Mouse (Mus musculus) lung, postnatal 0 days (tissue): ENCODE data around the gene Dnajb12. TPM values are rescaled to one million over a fixed set of nuclear protein-coding genes. Genes with fewer than 3 reads are reported as not detected.

Experiments used
- ATAC-seq: fragments of 200-750 bp; cut with Nextera tagmentation; 2 replicates; pipeline ENCODE4 v1.8.0; 2017; ENCODE audit warnings: moderate library complexity
- DNase-seq: peaks from one replicate; pipeline ENCODE4 v3.0.0-alpha.2; 2016; ENCODE audit warnings: low spot score
- H3K27ac ChIP-seq: fragments of 300-500 bp; sonication (generic); 2 replicates; pipeline ENCODE4 v1.5.1; 2014; ENCODE audit warnings: antibody characterized with exemption, mild to moderate bottlenecking, low read length, mixed read lengths
- H3K27me3 ChIP-seq: fragments of 300-500 bp; sonication (generic); replicated peaks from 2 replicates; pipeline ENCODE4 v1.6.1; 2014; ENCODE audit warnings: low read length, mixed read lengths; ENCODE audit not compliant: insufficient read depth
- H3K36me3 ChIP-seq: fragments of 300-500 bp; sonication (generic); 2 replicates; pipeline ENCODE4 v1.6.1; 2014; ENCODE audit warnings: low read length, mixed read lengths; ENCODE audit not compliant: insufficient read depth
- H3K4me1 ChIP-seq: fragments of 300-500 bp; sonication (generic); 2 replicates; pipeline ENCODE4 v1.6.1; 2014; ENCODE audit warnings: antibody characterized with exemption, low read depth, low read length, mixed read lengths; ENCODE audit not compliant: insufficient read depth
- H3K4me2 ChIP-seq: fragments of 300-500 bp; sonication (generic); replicated peaks from 2 replicates; pipeline ENCODE4 v1.6.1; 2014; ENCODE audit warnings: low read depth, mild to moderate bottlenecking, low read length, moderate library complexity, mixed read lengths
- H3K4me3 ChIP-seq: fragments of 300-500 bp; sonication (generic); 2 replicates; pipeline ENCODE4 v1.5.1; 2014; ENCODE audit warnings: low read depth, low read length
- H3K9ac ChIP-seq: fragments of 300-500 bp; sonication (generic); replicated peaks from 2 replicates; pipeline ENCODE4 v1.6.1; 2014; ENCODE audit warnings: low read depth, mild to moderate bottlenecking
- H3K9me3 ChIP-seq: fragments of 300-500 bp; sonication (generic); 2 replicates; pipeline ENCODE4 v1.6.1; 2016; ENCODE audit warnings: low read length, mixed read lengths
- CTCF ChIP-seq: IDR thresholded peaks from 2 replicates; pipeline ENCODE4 v1.5.1; 2016; ENCODE audit warnings: antibody characterized with exemption, mild to moderate bottlenecking
- EP300 ChIP-seq: IDR thresholded peaks from 2 replicates; pipeline ENCODE4 v1.6.1; 2016; ENCODE audit warnings: antibody characterized with exemption, mild to moderate bottlenecking, control low read depth
- WGBS: fragments of 180-500 bp; shearing (Covaris S2); extraction: QIAGEN DNeasy Blood & Tissue Kit; methylation state at CpG from one replicate; pipeline ENCODE4 v1.1.7; 2014; 5-methylcytosine and 5-hydroxymethylcytosine counted together
- polyA plus RNA-seq: library from polyadenylated mRNA; unstranded; fragments of >200 nt; fragmentation: Nextera tagmentation; extraction: Ambion mirVana; gene quantifications from 2 replicates; pipeline ENCODE4 v1.2.1, GENCODE M21; 2015

Dnajb12 gene
- polyA plus RNA-seq, 1 experiment from 2014 or later: 24.4 TPM

DNA sequence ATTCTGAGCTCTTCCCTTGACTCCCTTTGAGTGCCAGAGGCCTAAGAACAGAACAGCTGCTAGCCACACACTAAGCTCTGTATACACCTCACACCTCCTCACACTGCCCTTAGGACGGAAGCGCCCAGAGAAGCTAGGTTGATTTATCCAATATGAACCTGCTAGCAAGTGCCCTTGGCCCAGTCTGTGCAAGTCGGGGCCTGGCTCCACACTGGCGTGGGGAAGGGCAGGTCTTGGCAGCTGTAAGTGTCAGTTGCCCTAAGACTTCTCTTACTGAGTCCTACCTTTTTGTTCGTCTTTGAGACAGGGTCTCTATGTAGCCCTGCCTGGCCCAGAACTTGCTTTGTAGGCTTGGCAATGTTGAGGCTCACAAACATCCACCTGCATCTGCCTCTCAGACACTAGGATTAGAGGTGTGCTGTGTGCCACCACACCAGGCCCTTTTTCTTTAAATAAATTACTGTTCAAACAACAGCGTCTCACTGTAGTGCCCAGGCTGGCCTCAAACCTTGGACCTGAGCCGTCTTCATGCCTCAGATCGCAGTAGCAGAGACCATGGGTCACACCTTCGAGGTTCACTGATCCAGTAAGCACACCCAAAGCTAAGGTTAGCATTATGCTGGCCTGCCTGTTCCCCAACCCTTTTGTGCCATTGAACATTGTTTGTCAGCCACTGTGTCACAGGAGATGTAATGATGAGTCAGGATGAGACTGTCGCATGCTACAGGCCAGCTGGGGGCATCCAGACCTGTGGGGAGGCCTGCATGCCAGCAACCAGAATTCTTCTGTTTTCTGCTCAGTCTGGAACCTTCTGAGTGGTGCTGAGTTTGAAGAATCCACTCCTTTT is 5.2 kb downstream of the Dnajb12 start:
- TF ChIP-seq CTCF (no peak), EP300 (no peak)
- H3K4me2 ChIP-seq: no peak overlapping the region
- H3K9me3 ChIP-seq: no peaks in the 10 kb centered on the region
- WGBS: 85% methylated on average over 10 of the region's 10 CpGs
- H3K36me3 ChIP-seq: no peaks in the 10 kb centered on the region
- no peak overlapping the region for H3K9ac ChIP-seq
- H3K27ac ChIP-seq: no peak overlapping the region
- ATAC-seq (no peak), DNase-seq (no peak)
- H3K4me1 ChIP-seq: peaks cover 6% of the 10 kb centered on the region; the same call in 1 of the 2 replicates
- no peak overlapping the region for H3K4me3 ChIP-seq
- H3K27me3 ChIP-seq: no peaks in the 10 kb centered on the region

DNA sequence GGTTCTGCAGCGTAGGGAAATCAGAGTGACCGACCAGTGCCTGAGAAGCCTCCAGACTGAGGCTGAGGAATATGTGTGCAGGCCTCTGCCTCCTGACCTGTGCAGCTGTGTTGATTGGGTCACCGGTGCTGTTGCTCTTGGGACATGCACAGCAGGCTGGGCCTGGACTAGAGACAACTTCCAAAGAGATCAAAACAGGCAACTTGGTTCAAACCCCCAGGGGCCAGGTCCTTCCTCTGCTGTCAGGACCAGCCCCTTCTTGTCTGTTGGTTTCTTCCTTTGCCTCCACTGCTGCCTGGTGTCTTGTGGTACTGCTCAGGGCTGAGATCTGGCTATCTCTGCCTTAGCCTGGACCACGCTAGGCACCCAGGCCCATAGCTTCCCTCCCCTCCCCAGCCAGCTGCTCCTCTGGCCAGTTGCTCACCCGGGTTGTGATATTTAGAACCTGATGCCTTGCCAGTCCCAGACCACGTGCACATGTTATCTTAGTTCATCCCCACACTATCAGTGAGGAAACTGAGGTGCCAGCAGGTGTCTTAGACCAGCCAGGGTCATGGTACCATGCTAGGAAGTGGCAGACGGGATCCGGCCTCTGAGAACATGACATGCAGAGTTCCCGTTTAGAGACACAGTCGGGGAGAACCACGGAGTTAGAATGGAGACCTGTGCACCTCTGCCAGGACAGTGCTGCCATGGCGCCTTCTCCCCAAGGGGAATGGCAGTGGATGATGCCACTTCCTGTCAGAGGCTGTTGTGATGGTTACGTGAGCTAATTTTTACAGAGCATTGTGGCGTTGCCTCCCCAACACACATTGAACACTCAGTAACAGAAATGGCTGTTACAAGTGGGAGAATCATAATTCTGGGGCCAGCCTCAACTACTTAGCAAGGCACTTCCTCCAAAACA is 6.1 kb downstream of the Dnajb12 start:
- Histone ChIP-seq H3K36me3 (no peaks in the 10 kb centered on the region), H3K4me2 (no peak overlapping the region), H3K4me3 (no peak overlapping the region), H3K9me3 (no peaks in the 10 kb centered on the region), H3K9ac (no peak overlapping the region), H3K4me1 (peaks cover 6% of the 10 kb centered on the region; the same call in 1 of the 2 replicates), H3K27ac (no peak overlapping the region), H3K27me3 (no peaks in the 10 kb centered on the region)
- 86% methylated on average over 14 of the region's 14 CpGs for WGBS
- TF ChIP-seq EP300 (no peak), CTCF (no peak)
- no peak for ATAC-seq
- DNase-seq: no peak

DNA sequence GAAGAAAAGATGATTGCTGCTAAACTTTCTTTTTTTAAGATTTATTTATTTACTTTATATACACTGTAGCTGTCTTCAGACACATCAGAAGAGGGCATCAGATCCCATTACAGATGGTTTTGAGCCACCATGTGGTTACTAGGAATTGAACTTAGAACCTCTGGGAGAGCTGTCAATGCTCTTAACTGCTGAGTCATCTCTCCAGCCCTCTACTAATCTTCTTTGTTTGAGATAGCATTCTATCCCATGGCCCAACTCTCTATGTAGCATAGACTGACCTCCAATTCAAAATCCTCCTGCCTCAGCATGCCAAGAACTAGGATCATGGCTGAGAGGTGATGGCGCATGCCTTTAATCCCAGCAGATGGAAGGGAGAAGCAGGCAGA is 6.7 kb downstream of the Dnajb12 start:
- TF ChIP-seq CTCF: no peak
- TF ChIP-seq EP300: no peak
- Histone ChIP-seq H3K36me3 (no peaks in the 10 kb centered on the region), H3K4me3 (no peak overlapping the region), H3K9me3 (no peaks in the 10 kb centered on the region), H3K27me3 (no peaks in the 10 kb centered on the region), H3K9ac (no peak overlapping the region), H3K4me1 (no peaks in the 10 kb centered on the region; the same call in 1 of the 2 replicates), H3K27ac (no peak overlapping the region), H3K4me2 (no peak overlapping the region)
- no peak for DNase-seq
- 100% methylated on average over 1 of the region's 1 CpGs for WGBS
- ATAC-seq: no peak

DNA sequence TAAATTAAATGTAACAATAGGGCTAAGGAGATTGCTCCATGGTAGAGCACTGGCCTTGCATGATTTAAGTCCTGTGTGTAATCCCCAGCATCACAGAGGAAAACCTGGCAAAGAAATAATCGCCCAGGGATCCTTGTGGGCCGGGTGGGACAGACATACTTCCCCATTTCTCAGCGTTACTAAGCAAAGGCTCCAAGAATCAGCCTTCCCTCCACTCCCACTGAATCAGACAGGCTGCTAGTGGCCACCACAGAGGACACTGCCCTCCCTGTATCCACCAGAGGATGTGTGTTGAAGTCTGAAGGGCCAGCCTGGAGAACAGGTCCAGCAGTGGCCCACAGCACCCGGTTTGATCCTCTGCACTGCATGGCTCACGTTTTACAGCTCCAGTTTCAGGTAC is 8.1 kb downstream of the Dnajb12 start:
- H3K4me3 ChIP-seq: no peak overlapping the region
- WGBS: 78% methylated on average over 5 of the region's 5 CpGs
- ATAC-seq (no peak), DNase-seq (no peak)
- H3K36me3 ChIP-seq: peaks cover 12% of the 10 kb centered on the region; the same call in 1 of the 2 replicates
- no peak overlapping the region for H3K4me2 ChIP-seq
- no peak overlapping the region for H3K27ac ChIP-seq
- no peaks in the 10 kb centered on the region for H3K4me1 ChIP-seq
- no peak for TF ChIP-seq EP300
- no peak for TF ChIP-seq CTCF
- no peak overlapping the region for H3K9ac ChIP-seq
- no peaks in the 10 kb centered on the region for H3K27me3 ChIP-seq
- H3K9me3 ChIP-seq: no peaks in the 10 kb centered on the region

DNA sequence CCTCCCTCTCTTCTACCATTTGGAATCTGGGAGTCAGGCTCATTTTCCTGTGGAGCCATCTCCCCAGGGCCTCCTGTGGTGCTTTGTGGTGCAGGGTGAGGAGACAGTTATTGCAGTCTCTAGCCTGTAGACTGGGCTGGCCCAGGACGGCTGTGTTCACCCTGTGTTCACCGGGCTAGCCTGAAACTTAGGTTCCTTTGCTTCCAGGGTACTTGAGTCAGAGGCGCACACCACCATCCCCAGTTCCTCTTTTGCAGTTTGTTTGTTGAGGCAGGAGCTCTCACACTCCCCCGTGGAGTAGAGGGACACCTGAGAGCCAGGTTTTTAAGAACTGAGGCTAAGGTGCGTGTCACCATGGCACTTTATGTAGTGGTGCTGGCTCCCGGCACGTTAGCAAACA is 10.0 kb downstream of the Dnajb12 start:
- Histone ChIP-seq H3K9me3 (no peaks in the 10 kb centered on the region), H3K27me3 (no peaks in the 10 kb centered on the region), H3K4me2 (no peak overlapping the region), H3K36me3 (peaks cover 16% of the 10 kb centered on the region), H3K27ac (peak overlapping the region; percentile 43; the same call in 1 of the 2 replicates), H3K9ac (no peak overlapping the region), H3K4me1 (no peaks in the 10 kb centered on the region), H3K4me3 (no peak overlapping the region)
- 57% methylated on average over 7 of the region's 7 CpGs for WGBS
- peak; percentile 43 for DNase-seq
- TF ChIP-seq CTCF (no peak), EP300 (no peak)
- peak; percentile 40 for ATAC-seq
